Mouse (Mus musculus) urinary bladder, adult 18-20 months (tissue): ENCODE data around the gene Snrpd3.

Source experiments
- DNase-seq, 2 experiments: peaks; one replicate each; pipeline ENCODE4 v3.0.0; 2022; ENCODE audit warnings: low spot score in 2 of 2, mixed read lengths in 2 of 2

Snrpd3 gene

GRCm38 (mm10) chr10:75535423-75535822 is 18.1 kb downstream of the Snrpd3 start:
- DNase-seq, result no peak

GRCm38 (mm10) chr10:75536123-75536522 is 18.8 kb downstream of the Snrpd3 start:
- no peak for DNase-seq

GRCm38 (mm10) chr10:75547901-75548300 is 30.6 kb downstream of the Snrpd3 start:
- DNase-seq, result no peak

GRCm38 (mm10) chr10:75548486-75548885 is 31.1 kb downstream of the Snrpd3 start:
- DNase-seq, result no peak

GRCm38 (mm10) chr10:75549886-75550285 is 32.5 kb downstream of the Snrpd3 start:
- DNase-seq, result no peak

GRCm38 (mm10) chr10:75551175-75551574 is 33.8 kb downstream of the Snrpd3 start:
- DNase-seq, result no peak

GRCm38 (mm10) chr10:75552106-75552505 is 34.8 kb downstream of the Snrpd3 start:
- no peak for DNase-seq

- no peak for DNase-seq
These were observed 35.5 kb downstream of the Snrpd3 start for GRCm38 (mm10) chr10:75552701-75553450.

- no peak for DNase-seq
These were observed 36.7 kb downstream of the Snrpd3 start for GRCm38 (mm10) chr10:75554090-75554489.

- no peak for DNase-seq
These were observed 38.2 kb downstream of the Snrpd3 start for GRCm38 (mm10) chr10:75555557-75555956.

GRCm38 (mm10) chr10:75556026-75556425 is 38.7 kb downstream of the Snrpd3 start:
- DNase-seq, result no peak

GRCm38 (mm10) chr10:75558515-75558914 is 41.2 kb downstream of the Snrpd3 start:
- no peak for DNase-seq

- no peak for DNase-seq
These were observed 41.8 kb downstream of the Snrpd3 start for GRCm38 (mm10) chr10:75559041-75559675.

- peak in 1 of 2 experiments; percentile 16 for DNase-seq
These were observed 42.6 kb downstream of the Snrpd3 start, which contains the start of gene Lrrc75b for GRCm38 (mm10) chr10:75559676-75560548. Gene Lrrc75b (minus strand): TSS chr10:75560330.

GRCm38 (mm10) chr10:75560549-75560899 is 43.2 kb downstream of the Snrpd3 start:
- DNase-seq, result no peak

- no peak for DNase-seq
These were observed 43.8 kb downstream of the Snrpd3 start, which contains the start of gene Ggt1 for GRCm38 (mm10) chr10:75561071-75561654. Gene Ggt1 (plus strand): TSS chr10:75561604.

- DNase-seq, result no peak
These were observed 45.2 kb downstream of the Snrpd3 start for GRCm38 (mm10) chr10:75562596-75562995.

GRCm38 (mm10) chr10:75564687-75565265 is 47.4 kb downstream of the Snrpd3 start:
- DNase-seq, result no peak

- DNase-seq, result no peak
These were observed 48.1 kb downstream of the Snrpd3 start for GRCm38 (mm10) chr10:75565436-75565835.

GRCm38 (mm10) chr10:75565906-75566305 is 48.6 kb downstream of the Snrpd3 start:
- DNase-seq, result no peak

- no peak for DNase-seq
These were observed 49.0 kb downstream of the Snrpd3 start for GRCm38 (mm10) chr10:75566321-75566720.
